Mouse (Mus musculus) lung, embryonic 14.5 days (tissue): ENCODE measurements around the gene Hist1h2bq. TPM values are rescaled to one million over a fixed set of nuclear protein-coding genes. Genes with fewer than 3 reads are reported as not detected.
"Not testable (repeated sequence)": the region's sequence is repeated elsewhere in the genome, so short reads cannot be mapped to it uniquely, and the experiment has no call there.

Source experiments
- ATAC-seq: fragments of 200-750 bp; cut with Nextera tagmentation; 2 replicates; pipeline ENCODE4 v1.8.0; 2017; ENCODE audit warnings: mild to moderate bottlenecking, moderate TSS enrichment, moderate library complexity; ENCODE audit not compliant: insufficient read depth
- DNase-seq: peaks from one replicate; pipeline ENCODE4 v3.0.0-alpha.2; 2015
- H3K27ac ChIP-seq: fragments of 300-500 bp; sonication (generic); 2 replicates; pipeline ENCODE4 v1.5.1; 2014; ENCODE audit warnings: low read depth, mild to moderate bottlenecking, moderate library complexity
- H3K27me3 ChIP-seq: fragments of 300-500 bp; sonication (generic); 2 replicates; pipeline ENCODE4 v1.6.1; 2014; ENCODE audit warnings: low read length, control low read depth; ENCODE audit not compliant: insufficient read depth
- H3K36me3 ChIP-seq: fragments of 300-500 bp; sonication (generic); 2 replicates; pipeline ENCODE4 v1.6.1; 2014; ENCODE audit warnings: control low read depth; ENCODE audit not compliant: insufficient read depth
- H3K4me1 ChIP-seq: fragments of 300-500 bp; sonication (generic); 2 replicates; pipeline ENCODE4 v1.6.1; 2014; ENCODE audit warnings: antibody characterized with exemption, control low read depth; ENCODE audit not compliant: insufficient read depth
- H3K4me2 ChIP-seq: fragments of 300-500 bp; sonication (generic); 2 replicates; pipeline ENCODE4 v1.6.1; 2014; ENCODE audit warnings: mild to moderate bottlenecking
- H3K4me3 ChIP-seq: fragments of 300-500 bp; sonication (generic); 2 replicates; pipeline ENCODE4 v1.5.1; 2014; ENCODE audit warnings: low read depth, low read length
- H3K9ac ChIP-seq: fragments of 300-500 bp; sonication (generic); 2 replicates; pipeline ENCODE4 v1.6.1; 2014
- H3K9me3 ChIP-seq: fragments of 300-500 bp; sonication (generic); 2 replicates; pipeline ENCODE4 v1.6.1; 2016; ENCODE audit warnings: low read depth, low read length, control low read depth
- CTCF ChIP-seq: IDR thresholded peaks from 2 replicates; pipeline ENCODE4 v1.5.1; 2016; ENCODE audit warnings: antibody characterized with exemption, low read depth
- WGBS: fragments of 180-500 bp; shearing (Covaris S2); extraction: QIAGEN DNeasy Blood & Tissue Kit; methylation state at CpG from one replicate; pipeline ENCODE4 v1.1.7; 2014; 5-methylcytosine and 5-hydroxymethylcytosine counted together
- polyA plus RNA-seq: library from polyadenylated mRNA; unstranded; fragments of >200 nt; fragmentation: Nextera tagmentation; extraction: Ambion mirVana; gene quantifications from 2 replicates; pipeline ENCODE4 v1.2.1, GENCODE M21; 2014

Gene Hist1h2bq
- polyA plus RNA-seq, 1 experiment from 2014 or later = 24.4 TPM

DNA sequence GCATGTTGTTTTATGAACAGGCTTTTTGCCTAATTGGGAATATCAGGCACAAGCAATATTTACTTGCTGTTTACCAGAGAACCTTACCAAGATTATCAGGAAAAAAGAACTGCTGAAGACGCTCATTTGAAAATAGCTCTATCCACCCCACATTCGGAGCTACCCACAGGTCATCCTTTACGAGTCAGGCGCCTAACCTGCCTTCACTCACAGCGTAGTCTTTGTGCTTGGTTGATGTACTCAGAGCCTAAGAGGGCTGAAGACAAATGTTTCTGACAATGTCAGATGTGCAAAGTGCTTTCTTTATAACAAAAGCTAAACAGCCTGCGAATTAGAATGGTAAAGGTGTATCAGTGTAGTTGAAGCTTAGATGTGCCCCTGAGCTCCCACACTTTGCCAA, 25.7 kb downstream of the Hist1h2bq start:
- 28% methylated on average over 6 of the region's 6 CpGs for WGBS
- H3K4me1 ChIP-seq = peaks cover 17% of the 10 kb centered on the region; the same call in 1 of the 2 replicates

DNA sequence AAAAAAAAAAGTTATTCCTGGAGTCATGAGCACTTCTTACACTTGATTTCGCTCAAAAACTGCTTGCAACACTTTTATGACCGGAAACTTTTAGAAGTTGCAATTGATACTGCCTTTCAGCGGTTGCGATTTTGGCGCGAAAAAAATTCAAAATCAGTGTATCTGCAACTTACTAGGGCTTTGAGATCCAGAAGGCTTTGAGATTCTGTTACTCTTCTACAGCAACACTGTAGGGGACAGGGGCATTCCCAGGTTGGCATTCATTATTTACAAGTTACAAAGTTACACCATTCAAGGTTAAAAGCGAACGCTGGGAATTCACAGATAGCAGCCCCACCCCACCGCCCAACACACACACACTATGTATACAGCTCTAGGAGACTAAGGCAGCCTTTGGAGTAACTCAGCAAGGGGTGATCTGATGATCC, 26.2 kb downstream of the Hist1h2bq start:
- H3K36me3 ChIP-seq = no peaks in the 10 kb centered on the region
- TF ChIP-seq CTCF = no peak
- peaks cover 17% of the 10 kb centered on the region; the same call in 1 of the 2 replicates for H3K4me1 ChIP-seq
- ATAC-seq = no peak
- peak overlapping the region; percentile 100 for H3K27ac ChIP-seq
- H3K4me3 ChIP-seq = peak overlapping the region; percentile 46
- no peaks in the 10 kb centered on the region for H3K27me3 ChIP-seq
- no peaks in the 10 kb centered on the region for H3K9me3 ChIP-seq
- peak; percentile 88 for DNase-seq
- 1% methylated on average over 9 of the region's 9 CpGs for WGBS
- peak overlapping the region; percentile 90 for H3K4me2 ChIP-seq
- H3K9ac ChIP-seq = peak overlapping the region; percentile 45

More for the DNA sequence above, 25.7 kb downstream of the Hist1h2bq start:
- Histone ChIP-seq H3K36me3 (no peaks in the 10 kb centered on the region), H3K4me2 (peak overlapping the region; percentile 90), H3K9me3 (no peaks in the 10 kb centered on the region), H3K27ac (peak overlapping the region; percentile 100), H3K4me3 (no peak overlapping the region), H3K27me3 (no peaks in the 10 kb centered on the region), H3K9ac (peak overlapping the region; percentile 45)
- ATAC-seq (no peak), DNase-seq (peak; percentile 14)
- TF ChIP-seq CTCF = no peak

DNA sequence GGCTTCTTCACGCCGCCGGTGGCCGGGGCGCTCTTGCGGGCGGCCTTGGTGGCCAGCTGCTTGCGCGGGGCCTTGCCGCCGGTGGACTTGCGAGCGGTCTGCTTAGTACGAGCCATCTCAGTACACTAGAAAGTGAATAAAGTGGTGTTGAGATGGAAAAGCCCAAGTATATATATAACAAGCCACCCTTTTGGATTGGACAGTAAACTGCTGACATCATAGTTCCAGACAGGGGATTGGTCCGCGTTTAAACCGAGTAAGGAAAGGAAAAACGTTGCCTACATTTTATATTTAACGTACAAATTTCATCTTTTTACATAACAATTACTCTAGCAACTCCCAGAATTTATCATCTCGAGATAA, 26.8 kb downstream of the Hist1h2bq start, which contains the start of gene Hist1h3i:
Hist1h3i (minus strand) TSS at position 116 of the 363 bp plus-strand sequence.
- Histone ChIP-seq H3K27me3 (no peaks in the 10 kb centered on the region), H3K9me3 (no peaks in the 10 kb centered on the region), H3K4me1 (peaks cover 12% of the 10 kb centered on the region; the same call in 1 of the 2 replicates), H3K36me3 (no peaks in the 10 kb centered on the region), H3K27ac (peak within 1 kb of the TSS; percentile 100), H3K4me2 (peak within 1 kb of the TSS; percentile 90), H3K4me3 (peak within 1 kb of the TSS; percentile 46), H3K9ac (peak within 1 kb of the TSS; percentile 79)
- DNase-seq (peak; percentile 95), ATAC-seq (peak; percentile 67)
- no peak for TF ChIP-seq CTCF
- under 1% methylated on average over 13 of the region's 20 CpGs for WGBS

GRCm38 (mm10) chr13:21782361-21783254, 27.4 kb downstream of the Hist1h2bq start:
- Histone ChIP-seq H3K27ac (peak overlapping the region; percentile 100), H3K4me3 (peak overlapping the region; percentile 46), H3K9ac (peak overlapping the region; percentile 79), H3K4me2 (peak overlapping the region; percentile 90)
- H3K9me3 ChIP-seq, ATAC-seq, H3K27me3 ChIP-seq, H3K36me3 ChIP-seq, H3K4me1 ChIP-seq: not testable (repeated sequence)
- WGBS = under 1% methylated on average over 13 of the region's 35 CpGs
- DNase-seq = peak; percentile 84

DNA sequence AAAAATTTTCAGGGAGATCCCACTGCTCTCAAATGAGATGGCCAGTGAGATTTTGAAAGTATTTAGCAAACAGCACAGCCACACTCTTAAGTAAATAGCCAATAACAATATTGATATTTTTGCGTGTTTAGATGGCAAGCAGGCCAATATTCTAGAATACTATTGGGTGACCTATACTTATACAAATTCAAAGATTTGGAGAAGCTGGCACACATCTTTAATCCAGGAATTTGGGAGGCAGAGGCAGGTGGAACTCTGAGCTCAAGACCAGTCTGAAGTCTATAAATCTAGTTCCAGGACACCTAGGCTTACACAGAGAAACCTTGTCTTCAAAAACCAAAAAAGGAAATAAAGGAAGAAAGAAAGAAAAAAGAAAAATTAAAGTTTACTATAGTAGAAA, 28.4 kb downstream of the Hist1h2bq start:
- Histone ChIP-seq H3K27ac (peak overlapping the region; percentile 100), H3K4me2 (peak overlapping the region; percentile 88), H3K9ac (no peak overlapping the region), H3K27me3 (no peaks in the 10 kb centered on the region), H3K9me3 (no peaks in the 10 kb centered on the region), H3K4me1 (peaks cover 9% of the 10 kb centered on the region; the same call in 1 of the 2 replicates), H3K36me3 (no peaks in the 10 kb centered on the region), H3K4me3 (no peak overlapping the region)
- WGBS = 87% methylated on average over 1 of the region's 1 CpGs
- ATAC-seq (no peak), DNase-seq (no peak)
- no peak for TF ChIP-seq CTCF

- DNase-seq = peak; percentile 11
- ATAC-seq = no peak
Observed at GRCm38 (mm10) chr13:21781021-21781555, 28.9 kb downstream of the Hist1h2bq start.

More at GRCm38 (mm10) chr13:21781021-21781555, 28.9 kb downstream of the Hist1h2bq start:
- H3K4me3 ChIP-seq = peak overlapping the region; percentile 70
- 35% methylated on average over 6 of the region's 6 CpGs for WGBS
- no peaks in the 10 kb centered on the region for H3K27me3 ChIP-seq
- peak overlapping the region; percentile 88 for H3K4me2 ChIP-seq
- no peak for TF ChIP-seq CTCF
- peaks cover 7% of the 10 kb centered on the region; the same call in 1 of the 2 replicates for H3K4me1 ChIP-seq
- peak overlapping the region; percentile 100 for H3K27ac ChIP-seq
- H3K36me3 ChIP-seq = no peaks in the 10 kb centered on the region
- no peaks in the 10 kb centered on the region for H3K9me3 ChIP-seq
- peak overlapping the region; percentile 99 for H3K9ac ChIP-seq
